Mouse (Mus musculus): ENCODE measurements around the gene Fancg.
A peak's percentile ranks its signal among the peaks of the same experiment; 100 is the strongest.

Gene Fancg

GRCm38 (mm10) chr4:43021341-43021740 is 11.0 kb upstream of the Fancg start:
- TF ChIP-seq GATA4 (IDR thresholded peaks at IDR 0.05; ENCODE audit: insufficient replicate concordance, low read length) = no peak

GRCm38 (mm10) chr4:43020876-43021275 is 10.6 kb upstream of the Fancg start:
- TF ChIP-seq GATA4 (IDR thresholded peaks at IDR 0.05; ENCODE audit: insufficient replicate concordance, low read length) = no peak

DNA sequence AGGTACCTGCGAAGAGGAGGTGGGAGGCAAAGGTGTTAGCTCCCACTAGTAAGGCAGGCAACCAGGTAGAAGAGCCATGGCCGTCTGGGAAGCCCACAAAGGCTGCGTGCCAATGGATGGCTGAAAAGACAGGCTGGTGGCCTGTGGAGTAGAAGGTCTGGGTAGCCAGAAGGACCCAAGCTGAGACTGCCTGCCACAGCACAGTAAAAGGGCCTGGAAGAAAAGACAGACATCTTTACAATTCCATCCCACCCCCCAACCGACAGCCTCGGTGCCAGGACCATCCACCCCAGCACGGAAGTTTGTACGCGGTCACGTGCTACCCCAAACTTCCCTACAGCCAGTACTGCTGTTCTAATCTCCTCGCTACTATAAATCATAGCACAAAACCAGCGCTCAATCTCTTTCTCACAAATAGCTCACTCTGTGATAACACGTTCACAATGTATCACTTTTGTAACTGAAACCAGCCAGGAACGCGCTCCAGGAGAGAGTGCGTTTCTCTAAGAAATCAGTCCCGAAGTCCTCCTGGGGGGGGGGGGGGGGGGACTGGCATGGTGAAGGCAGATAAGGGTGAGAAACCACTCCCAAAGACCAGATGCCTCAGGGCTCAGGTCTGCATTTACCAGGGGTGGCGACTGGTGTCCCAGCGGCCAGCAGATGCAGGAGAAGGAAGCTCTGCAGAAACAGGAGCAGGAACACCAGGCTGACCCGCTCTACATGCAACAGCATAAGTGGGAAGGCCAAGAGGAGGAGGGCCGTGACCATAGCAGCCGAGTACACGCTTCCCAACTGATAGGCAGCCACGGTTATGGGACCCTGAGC is 9.5 kb upstream of the Fancg start:
- TF ChIP-seq GATA4 (IDR thresholded peaks at IDR 0.05; ENCODE audit: insufficient replicate concordance, low read length) = no peak

DNA sequence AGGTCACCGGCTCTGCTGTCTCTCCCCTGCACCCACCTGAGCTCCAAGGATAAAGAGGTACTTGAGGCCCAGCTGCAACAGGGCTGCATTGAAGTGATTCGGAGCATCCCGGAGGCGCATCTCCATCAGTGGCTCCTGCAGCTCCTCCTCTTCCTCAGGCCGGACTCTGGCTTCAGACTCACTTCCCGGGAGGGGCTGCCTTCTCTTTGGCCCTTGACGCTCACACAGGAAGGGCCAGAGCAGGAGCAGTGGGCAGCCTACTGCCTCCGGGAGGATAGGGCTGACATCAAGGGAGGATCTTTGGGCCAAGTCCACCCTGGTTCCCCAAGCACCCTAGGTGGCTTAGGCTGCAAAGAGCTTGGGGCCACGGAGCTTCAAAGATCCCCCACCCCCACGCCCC is 8.9 kb upstream of the Fancg start:
- no peak for TF ChIP-seq GATA4 (IDR thresholded peaks at IDR 0.05; ENCODE audit: insufficient replicate concordance, low read length)

- TF ChIP-seq GATA4 (IDR thresholded peaks at IDR 0.05; ENCODE audit: insufficient replicate concordance, low read length) = no peak
These were observed 7.8 kb upstream of the Fancg start for GRCm38 (mm10) chr4:43018156-43018555.

- no peak for TF ChIP-seq GATA4 (IDR thresholded peaks at IDR 0.05; ENCODE audit: insufficient replicate concordance, low read length)
These were observed 1.8 kb upstream of the Fancg start for GRCm38 (mm10) chr4:43012091-43012490.

DNA sequence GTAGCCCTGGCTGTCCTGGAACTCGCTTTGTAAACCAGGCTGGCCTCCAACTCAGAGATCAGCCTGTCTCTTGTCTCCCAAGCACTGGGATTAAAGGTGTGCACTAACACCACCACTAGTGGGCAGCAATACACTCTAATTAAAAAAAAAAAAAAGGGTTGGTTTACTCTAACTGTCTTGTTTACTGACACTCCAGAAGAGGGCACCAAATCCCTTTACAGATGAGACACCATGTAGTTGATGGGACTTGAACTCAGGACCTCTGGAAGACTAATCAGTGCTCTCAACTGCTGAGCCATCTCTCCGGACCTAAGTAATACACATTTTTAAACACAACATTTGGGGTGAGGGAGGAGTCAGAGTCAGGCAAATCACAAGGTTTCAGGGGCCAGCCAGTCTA is 4.5 kb downstream of the Fancg start:
- TF ChIP-seq GATA4 (IDR thresholded peaks at IDR 0.05; ENCODE audit: insufficient replicate concordance, low read length) = no peak

DNA sequence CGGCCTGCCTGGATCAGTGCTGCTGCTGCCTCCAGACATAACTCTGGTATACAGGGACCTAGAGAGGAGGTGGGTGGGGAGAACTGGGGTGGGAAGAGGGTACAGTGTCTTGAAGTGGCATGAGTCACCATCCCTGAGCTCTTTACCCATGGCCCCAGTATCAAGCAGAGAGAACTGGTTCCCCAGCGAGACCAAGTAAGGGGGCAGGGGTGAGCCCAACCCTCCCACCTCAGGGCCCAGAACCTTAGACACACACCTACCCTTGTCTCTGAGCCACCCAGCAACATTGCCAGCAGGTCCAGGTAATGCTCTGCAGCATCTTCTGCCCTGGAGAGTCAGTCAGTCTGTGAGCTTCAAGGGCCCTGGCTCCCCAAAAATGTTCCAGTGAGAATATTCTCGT is 5.4 kb downstream of the Fancg start:
- TF ChIP-seq GATA4 (IDR thresholded peaks at IDR 0.05; ENCODE audit: insufficient replicate concordance, low read length) = no peak

DNA sequence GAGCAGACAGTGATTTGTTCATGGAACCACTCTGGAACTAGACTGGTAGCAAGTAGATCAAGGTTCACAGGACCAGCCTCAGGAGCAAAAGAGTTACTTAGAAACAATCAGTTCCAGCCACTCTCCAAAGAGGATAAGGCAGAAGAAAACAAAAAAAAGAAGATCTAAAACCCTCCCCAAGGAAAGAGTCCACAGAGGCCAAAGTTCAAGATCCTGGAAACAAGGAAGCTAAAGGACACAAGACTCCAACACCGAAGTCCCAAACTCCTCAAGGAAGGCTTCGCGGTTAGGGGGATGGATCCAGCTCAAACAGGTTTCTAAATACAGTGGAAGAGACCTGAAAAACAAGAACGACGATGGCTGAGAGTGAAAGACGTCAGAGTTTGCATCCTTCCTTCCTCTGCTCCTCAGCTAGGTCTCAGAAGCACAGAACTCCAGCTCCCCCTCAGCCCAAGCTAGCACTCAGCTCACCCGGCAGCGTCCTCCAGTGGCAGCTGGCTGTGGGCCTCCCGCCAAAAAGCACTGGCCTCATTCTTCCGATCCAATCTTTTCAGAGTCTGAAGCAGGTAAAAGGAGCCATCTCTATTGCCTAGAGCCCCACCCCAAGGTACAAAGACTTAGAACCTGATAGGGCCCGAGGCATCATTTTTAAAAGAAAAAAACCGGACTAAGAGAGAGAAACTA is 7.4 kb downstream of the Fancg start:
- TF ChIP-seq GATA4 (IDR thresholded peaks at IDR 0.05; ENCODE audit: insufficient replicate concordance, low read length) = no peak

DNA sequence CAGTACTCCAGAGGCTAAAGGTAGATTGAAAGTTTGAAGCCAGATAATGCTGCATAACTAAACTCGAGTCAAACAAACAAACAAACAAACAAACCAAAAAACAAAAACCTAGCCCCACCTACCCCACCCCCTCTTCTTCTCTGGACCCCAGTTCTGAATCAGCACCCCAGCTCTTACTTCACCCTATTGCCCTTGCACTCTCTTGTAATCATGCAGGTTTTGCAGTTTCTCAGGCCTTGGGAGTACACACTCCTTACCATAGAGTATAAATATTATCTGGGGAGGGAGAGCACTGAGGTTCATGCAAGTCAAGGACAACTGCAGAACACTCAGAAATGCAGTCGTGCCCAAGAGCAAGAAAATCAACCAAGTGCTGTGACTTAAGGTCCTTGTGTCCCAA is 9.0 kb downstream of the Fancg start:
- no peak for TF ChIP-seq GATA4 (IDR thresholded peaks at IDR 0.05; ENCODE audit: insufficient replicate concordance, low read length)

GRCm38 (mm10) chr4:43000141-43000986 is 9.9 kb downstream of the Fancg start, which contains the start of gene Vcp:
TSS of gene Vcp (minus strand) at chr4:43000507.
- peak; percentile 7; the same call in 1 of the 2 replicates for TF ChIP-seq GATA4 (IDR thresholded peaks at IDR 0.05; ENCODE audit: insufficient replicate concordance, low read length)

GRCm38 (mm10) chr4:42999451-43000140 is 10.7 kb downstream of the Fancg start:
- TF ChIP-seq GATA4 (IDR thresholded peaks at IDR 0.05; ENCODE audit: insufficient replicate concordance, low read length) = no peak

DNA sequence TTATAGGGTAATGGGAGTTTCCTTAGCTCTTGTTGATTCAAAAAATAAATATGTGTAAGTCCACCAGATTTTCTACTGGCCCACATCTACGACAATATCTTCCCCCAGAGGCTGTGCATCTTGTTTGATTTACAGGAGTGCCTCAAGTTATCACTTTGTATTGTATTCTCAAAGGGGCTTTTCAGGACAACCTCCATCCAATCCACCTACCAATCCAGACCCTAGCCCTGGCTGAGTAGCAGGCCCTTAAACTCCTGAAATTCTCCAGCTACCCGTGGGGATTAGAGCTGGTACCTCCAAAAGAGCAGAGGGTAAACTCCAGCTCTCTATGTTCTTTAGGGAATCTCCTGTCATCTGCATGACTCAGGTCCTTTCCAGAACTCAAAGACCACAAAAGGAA is 12.3 kb downstream of the Fancg start:
- no peak for TF ChIP-seq GATA4 (IDR thresholded peaks at IDR 0.05; ENCODE audit: insufficient replicate concordance, low read length)

GRCm38 (mm10) chr4:42988296-42988695 is 22.0 kb downstream of the Fancg start:
- TF ChIP-seq GATA4 (IDR thresholded peaks at IDR 0.05; ENCODE audit: insufficient replicate concordance, low read length) = no peak

DNA sequence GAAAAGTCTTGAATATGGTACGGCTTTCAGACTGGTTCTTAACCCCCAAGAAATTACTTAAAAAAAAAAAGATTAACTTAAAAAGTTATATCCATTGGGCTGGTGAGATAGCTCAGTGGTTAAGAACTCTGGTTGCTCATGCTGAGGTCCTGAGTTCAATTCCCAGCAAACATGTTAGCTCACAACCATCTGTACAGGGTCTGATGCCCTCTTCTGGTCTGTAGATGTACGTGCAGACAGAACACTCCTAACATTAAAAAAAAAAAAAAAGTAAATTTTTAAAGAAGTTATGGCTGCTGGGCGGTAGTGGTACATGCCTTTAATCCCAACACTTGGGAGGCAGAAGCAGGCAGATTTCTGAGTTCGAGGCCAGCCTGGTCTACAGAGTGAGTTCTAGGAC is 32.2 kb downstream of the Fancg start:
- no peak for TF ChIP-seq GATA4 (IDR thresholded peaks at IDR 0.05; ENCODE audit: insufficient replicate concordance, low read length)

Data from liver, adult (tissue).